Mouse (Mus musculus): ENCODE results near the gene Filip1l.

DNA sequence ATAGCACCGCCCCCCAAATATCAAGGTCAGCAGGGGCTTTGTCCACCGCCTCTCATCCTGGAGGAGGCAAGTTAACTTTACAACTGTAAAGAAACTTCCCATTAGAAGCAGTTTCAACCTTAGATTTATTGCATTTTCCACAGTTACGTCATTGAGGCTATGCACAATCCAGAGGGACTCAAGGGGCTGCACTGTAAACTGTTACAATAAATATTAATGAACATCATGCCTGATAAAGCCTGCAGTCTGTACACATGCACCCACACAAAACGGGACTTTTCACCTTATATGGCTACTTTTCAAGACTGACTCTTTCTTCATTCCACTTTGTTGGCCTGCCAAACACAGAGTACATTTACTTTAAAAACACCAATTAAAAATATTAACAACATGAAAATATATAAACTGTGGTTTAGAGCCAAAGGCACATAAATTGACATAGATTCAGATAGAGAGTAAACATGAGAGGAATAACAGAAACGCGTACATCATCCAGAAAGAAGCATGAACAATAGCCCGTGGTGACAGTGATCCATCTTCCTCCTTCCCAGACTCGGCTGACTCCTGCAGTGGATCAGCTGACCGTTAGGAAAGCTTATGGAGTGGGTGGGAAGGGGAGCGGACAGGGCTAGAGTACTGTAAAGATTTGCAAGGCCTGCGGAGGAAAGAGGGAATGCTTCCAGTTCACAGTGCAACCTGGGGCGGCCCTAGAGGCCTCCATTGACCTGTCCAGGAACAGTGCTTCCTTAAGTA is 131.3 kb downstream of the Filip1l start:
- TF ChIP-seq CTCF (IDR thresholded peaks at IDR 0.05; ENCODE audit: extremely low read depth, insufficient read length, insufficient replicate concordance, low read depth, low read length) (no peak), POLR2A (IDR thresholded peaks at IDR 0.05; ENCODE audit: low read depth, low read length) (no peak)
